Mouse (Mus musculus): Measurements from ENCODE around the gene Ryr3. TPM values are rescaled to one million over a fixed set of nuclear protein-coding genes. Genes with fewer than 3 reads are reported as not detected.

Ryr3 gene
- polyA plus RNA-seq, 1 experiment from 2014 or later, result 4.3 TPM

GRCm38 (mm10) chr2:112910579-112910978 lies 306.3 kb downstream of the Ryr3 start:
- Histone ChIP-seq H3K9ac (no peak overlapping the region), H3K27ac (ENCODE audit: poor library complexity, severe bottlenecking) (no peak overlapping the region), H3K9me3 (replicated peaks) (no peaks in the 10 kb centered on the region), H3K4me3 (no peak overlapping the region), H3K4me1 (replicated peaks) (no peaks in the 10 kb centered on the region), H3K4me2 (no peak overlapping the region), H3K36me3 (no peaks in the 10 kb centered on the region), H3K27me3 (replicated peaks) (no peaks in the 10 kb centered on the region)
- 73% methylated on average over 4 of the region's 4 CpGs for WGBS
- ATAC-seq (ENCODE audit: insufficient number of reproducible peaks, low FRiP score), result no peak

GRCm38 (mm10) chr2:112909142-112909541 lies 307.8 kb downstream of the Ryr3 start:
- no peak overlapping the region for H3K4me2 ChIP-seq
- H3K4me1 ChIP-seq (replicated peaks), result no peaks in the 10 kb centered on the region
- no peaks in the 10 kb centered on the region for H3K9me3 ChIP-seq (replicated peaks)
- 79% methylated on average over 4 of the region's 4 CpGs for WGBS
- no peaks in the 10 kb centered on the region for H3K36me3 ChIP-seq
- no peaks in the 10 kb centered on the region for H3K27me3 ChIP-seq (replicated peaks)
- H3K27ac ChIP-seq (ENCODE audit: poor library complexity, severe bottlenecking), result no peak overlapping the region
- ATAC-seq (ENCODE audit: insufficient number of reproducible peaks, low FRiP score), result no peak
- H3K9ac ChIP-seq, result no peak overlapping the region
- H3K4me3 ChIP-seq, result no peak overlapping the region

DNA sequence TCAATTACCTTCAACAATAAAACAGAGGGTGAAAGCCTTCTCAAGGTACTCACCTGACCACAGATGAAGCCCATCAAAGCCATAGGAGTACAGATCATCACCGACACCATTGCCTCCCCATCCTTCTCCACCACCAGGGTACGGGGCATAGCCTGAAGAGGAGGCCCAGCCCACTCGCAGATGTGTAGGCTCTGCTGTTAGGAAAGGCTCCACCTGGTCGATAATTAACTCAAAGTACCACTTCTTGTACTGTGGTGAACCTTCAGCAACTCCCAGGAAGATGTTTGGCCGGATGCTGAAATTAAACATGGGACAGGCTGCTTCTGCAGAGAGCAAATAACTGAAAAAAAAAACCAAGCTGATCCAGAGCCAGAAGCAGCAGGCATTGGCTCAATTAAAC lies 316.1 kb downstream of the Ryr3 start:
- no peak for ATAC-seq (ENCODE audit: insufficient number of reproducible peaks, low FRiP score)
- Histone ChIP-seq H3K4me1 (replicated peaks) (no peaks in the 10 kb centered on the region), H3K4me3 (no peak overlapping the region), H3K27ac (ENCODE audit: poor library complexity, severe bottlenecking) (no peak overlapping the region), H3K4me2 (no peak overlapping the region), H3K36me3 (no peaks in the 10 kb centered on the region), H3K9ac (no peak overlapping the region), H3K9me3 (replicated peaks) (no peaks in the 10 kb centered on the region), H3K27me3 (replicated peaks) (no peaks in the 10 kb centered on the region)
- WGBS, result 71% methylated on average over 5 of the region's 5 CpGs

DNA sequence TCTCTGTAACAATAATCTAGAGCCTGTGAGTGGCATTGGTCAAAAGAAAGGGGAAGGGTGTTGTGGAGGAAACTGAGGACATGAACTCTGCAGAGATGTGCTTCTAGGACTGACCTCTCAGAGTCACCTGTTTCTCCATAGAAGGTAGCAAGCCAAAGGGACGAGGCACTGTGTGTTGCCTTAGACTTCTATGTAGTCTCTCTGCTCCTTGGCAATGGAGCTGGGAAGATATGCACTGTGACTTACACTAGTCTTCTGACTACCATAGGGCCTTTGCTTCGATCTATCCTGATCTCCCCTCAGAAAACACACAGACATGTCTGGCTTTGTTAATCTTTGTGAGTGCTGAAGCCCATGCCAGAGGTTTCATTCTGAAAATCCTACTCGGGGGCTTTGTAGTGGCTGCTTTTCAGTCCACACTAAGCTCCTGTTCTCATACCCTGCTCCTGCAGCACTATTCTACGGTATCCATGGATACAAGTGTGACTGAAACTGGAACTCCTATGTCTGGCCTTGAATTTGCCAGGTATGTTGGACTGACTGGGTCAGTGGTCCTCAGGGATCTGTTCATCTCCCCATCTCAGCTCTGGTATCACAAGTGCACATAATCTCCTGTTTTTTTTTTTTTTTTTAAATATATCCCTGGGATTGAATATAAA lies 332.3 kb downstream of the Ryr3 start:
- H3K4me2 ChIP-seq, result no peak overlapping the region
- WGBS, result 71% methylated on average over 4 of the region's 4 CpGs
- no peaks in the 10 kb centered on the region for H3K36me3 ChIP-seq
- no peak overlapping the region for H3K27ac ChIP-seq (ENCODE audit: poor library complexity, severe bottlenecking)
- no peak overlapping the region for H3K9ac ChIP-seq
- no peak for ATAC-seq (ENCODE audit: insufficient number of reproducible peaks, low FRiP score)
- H3K4me3 ChIP-seq, result no peak overlapping the region
- no peaks in the 10 kb centered on the region for H3K4me1 ChIP-seq (replicated peaks)
- H3K27me3 ChIP-seq (replicated peaks), result no peaks in the 10 kb centered on the region
- H3K9me3 ChIP-seq (replicated peaks), result no peaks in the 10 kb centered on the region

DNA sequence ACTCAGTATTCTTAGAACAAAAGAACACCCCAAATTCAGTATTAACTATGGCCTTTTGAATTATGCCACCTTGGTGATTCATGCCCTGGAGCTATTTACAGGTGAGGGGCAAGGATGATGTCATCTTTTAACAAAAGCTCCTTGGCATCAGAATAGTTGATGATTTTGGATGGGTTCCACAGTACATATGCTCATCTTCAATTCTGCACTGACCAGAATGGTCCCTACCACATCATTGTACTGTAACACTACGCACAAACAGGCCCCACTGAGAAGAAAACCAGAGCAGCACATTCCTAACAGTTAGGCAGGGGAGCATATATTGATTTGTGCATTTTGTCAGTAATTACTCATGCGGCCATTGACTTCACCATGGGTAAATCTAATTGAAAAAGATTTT lies 335.1 kb downstream of the Ryr3 start:
- Histone ChIP-seq H3K4me2 (no peak overlapping the region), H3K9me3 (replicated peaks) (no peaks in the 10 kb centered on the region), H3K27me3 (replicated peaks) (no peaks in the 10 kb centered on the region), H3K36me3 (no peaks in the 10 kb centered on the region), H3K9ac (no peak overlapping the region), H3K4me1 (replicated peaks) (no peaks in the 10 kb centered on the region), H3K4me3 (no peak overlapping the region), H3K27ac (ENCODE audit: poor library complexity, severe bottlenecking) (no peak overlapping the region)
- WGBS, result 83% methylated on average over 2 of the region's 2 CpGs
- ATAC-seq (ENCODE audit: insufficient number of reproducible peaks, low FRiP score), result no peak

DNA sequence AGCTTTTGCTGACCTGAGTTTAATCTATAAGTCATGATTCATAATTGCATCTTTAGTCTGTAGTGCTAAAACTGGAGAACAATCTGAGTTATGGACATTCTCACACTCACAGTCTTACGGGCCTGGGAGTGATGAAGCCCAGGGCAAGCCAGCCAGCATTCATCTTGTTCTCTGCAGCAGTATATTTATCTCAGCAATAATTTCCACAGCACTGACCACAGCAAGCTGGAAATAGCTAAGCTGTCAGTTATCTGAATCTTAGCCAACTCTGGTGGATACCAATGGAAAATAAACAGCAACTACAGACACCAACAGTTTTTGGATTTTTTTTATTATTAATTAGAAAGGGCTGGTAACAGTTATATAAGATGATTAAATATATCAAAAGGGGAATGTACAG lies 335.5 kb downstream of the Ryr3 start:
- Histone ChIP-seq H3K4me3 (no peak overlapping the region), H3K36me3 (no peaks in the 10 kb centered on the region), H3K4me2 (no peak overlapping the region), H3K27me3 (replicated peaks) (no peaks in the 10 kb centered on the region), H3K27ac (ENCODE audit: poor library complexity, severe bottlenecking) (no peak overlapping the region), H3K9ac (no peak overlapping the region), H3K9me3 (replicated peaks) (no peaks in the 10 kb centered on the region), H3K4me1 (replicated peaks) (no peaks in the 10 kb centered on the region)
- WGBS, result 67% methylated on average over 1 of the region's 1 CpGs
- no peak for ATAC-seq (ENCODE audit: insufficient number of reproducible peaks, low FRiP score)

GRCm38 (mm10) chr2:112877404-112877803 lies 339.5 kb downstream of the Ryr3 start:
- no peak overlapping the region for H3K27ac ChIP-seq (ENCODE audit: poor library complexity, severe bottlenecking)
- no peak overlapping the region for H3K4me2 ChIP-seq
- H3K9me3 ChIP-seq (replicated peaks), result no peaks in the 10 kb centered on the region
- H3K4me3 ChIP-seq, result no peak overlapping the region
- 73% methylated on average over 3 of the region's 3 CpGs for WGBS
- H3K36me3 ChIP-seq, result no peaks in the 10 kb centered on the region
- no peak overlapping the region for H3K9ac ChIP-seq
- H3K27me3 ChIP-seq (replicated peaks), result no peaks in the 10 kb centered on the region
- ATAC-seq (ENCODE audit: insufficient number of reproducible peaks, low FRiP score), result no peak
- no peaks in the 10 kb centered on the region for H3K4me1 ChIP-seq (replicated peaks)

DNA sequence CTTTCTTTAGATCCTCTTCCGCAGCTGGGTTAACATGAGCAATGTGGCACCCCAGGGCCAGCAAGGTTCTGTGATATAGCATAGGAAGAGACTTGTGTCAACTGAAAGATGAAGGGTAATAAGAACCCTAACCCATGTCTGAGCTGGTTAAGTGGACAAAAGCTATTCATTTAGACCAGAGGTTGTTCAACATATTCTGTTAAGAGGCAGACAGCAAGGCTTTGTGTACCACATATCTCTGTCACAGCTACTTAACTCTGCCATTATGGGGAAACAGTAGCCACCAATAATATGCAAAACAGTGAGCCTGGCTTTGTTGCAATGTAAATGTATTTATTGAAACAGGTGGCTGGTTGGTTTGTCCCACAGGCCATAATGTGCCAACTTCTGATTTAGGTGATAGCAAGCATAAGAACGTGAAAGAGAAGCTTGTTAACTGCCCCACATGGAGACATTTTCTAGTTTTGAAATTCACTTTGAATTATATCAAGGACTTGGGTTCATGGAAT lies 350.8 kb downstream of the Ryr3 start:
- no peaks in the 10 kb centered on the region for H3K36me3 ChIP-seq
- WGBS, result 72% methylated on average over 2 of the region's 2 CpGs

GRCm38 (mm10) chr2:112861792-112862191 lies 355.1 kb downstream of the Ryr3 start:
- no peak for ATAC-seq (ENCODE audit: insufficient number of reproducible peaks, low FRiP score)

More for the DNA sequence above, 350.8 kb downstream of the Ryr3 start:
- H3K9ac ChIP-seq, result no peak overlapping the region
- no peak overlapping the region for H3K4me3 ChIP-seq
- no peak overlapping the region for H3K27ac ChIP-seq (ENCODE audit: poor library complexity, severe bottlenecking)
- H3K27me3 ChIP-seq (replicated peaks), result no peaks in the 10 kb centered on the region
- H3K4me2 ChIP-seq, result no peak overlapping the region
- ATAC-seq (ENCODE audit: insufficient number of reproducible peaks, low FRiP score), result no peak
- H3K9me3 ChIP-seq (replicated peaks), result no peaks in the 10 kb centered on the region
- H3K4me1 ChIP-seq (replicated peaks), result no peaks in the 10 kb centered on the region

GRCm38 (mm10) chr2:112845583-112846512 lies 371.0 kb downstream of the Ryr3 start:
- no peaks in the 10 kb centered on the region for H3K4me1 ChIP-seq (replicated peaks)
- no peak overlapping the region for H3K27ac ChIP-seq (ENCODE audit: poor library complexity, severe bottlenecking)
- ATAC-seq (ENCODE audit: insufficient number of reproducible peaks, low FRiP score), result no peak
- 65% methylated on average over 4 of the region's 4 CpGs for WGBS
- no peaks in the 10 kb centered on the region for H3K36me3 ChIP-seq
- no peak overlapping the region for H3K9ac ChIP-seq
- H3K27me3 ChIP-seq (replicated peaks), result no peaks in the 10 kb centered on the region
- no peak overlapping the region for H3K4me3 ChIP-seq
- H3K4me2 ChIP-seq, result no peak overlapping the region
- 0 out of 2 replicates have a peak, but pooled peaks cover 5% of the 10 kb centered on the region for H3K9me3 ChIP-seq (replicated peaks)

More at GRCm38 (mm10) chr2:112861792-112862191, 355.1 kb downstream of the Ryr3 start:
- Histone ChIP-seq H3K9me3 (replicated peaks) (no peaks in the 10 kb centered on the region), H3K4me3 (no peak overlapping the region), H3K9ac (no peak overlapping the region), H3K27me3 (replicated peaks) (no peaks in the 10 kb centered on the region), H3K4me1 (replicated peaks) (no peaks in the 10 kb centered on the region), H3K27ac (ENCODE audit: poor library complexity, severe bottlenecking) (no peak overlapping the region), H3K4me2 (no peak overlapping the region), H3K36me3 (no peaks in the 10 kb centered on the region)
- WGBS, result 88% methylated on average over 4 of the region's 4 CpGs

DNA sequence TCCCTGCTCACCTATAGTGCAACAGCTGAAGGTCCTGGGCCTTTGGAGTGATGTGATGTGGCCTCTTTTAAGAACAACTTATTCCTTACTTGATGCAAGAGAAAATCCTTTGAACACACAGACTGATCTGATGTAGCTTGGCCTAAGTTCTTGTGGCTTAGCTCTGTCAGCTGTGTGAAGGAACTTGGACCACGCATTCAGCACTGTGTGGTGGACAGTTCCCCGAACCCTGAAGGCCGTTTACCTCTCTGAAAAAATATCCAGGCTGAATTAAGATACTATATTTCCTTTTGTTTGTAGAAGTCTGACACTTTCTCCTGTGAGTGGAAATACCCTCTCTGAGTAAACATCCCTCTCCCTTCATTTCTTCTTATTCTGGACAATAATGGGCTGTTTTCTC lies 374.0 kb downstream of the Ryr3 start:
- H3K4me1 ChIP-seq (replicated peaks), result no peaks in the 10 kb centered on the region
- H3K4me2 ChIP-seq, result no peak overlapping the region
- no peaks in the 10 kb centered on the region for H3K36me3 ChIP-seq
- no peak overlapping the region for H3K9ac ChIP-seq
- H3K4me3 ChIP-seq, result no peak overlapping the region
- no peaks in the 10 kb centered on the region for H3K27me3 ChIP-seq (replicated peaks)
- 15% methylated on average over 3 of the region's 3 CpGs for WGBS
- no peaks in the 10 kb centered on the region for H3K9me3 ChIP-seq (replicated peaks)
- H3K27ac ChIP-seq (ENCODE audit: poor library complexity, severe bottlenecking), result no peak overlapping the region
- no peak for ATAC-seq (ENCODE audit: insufficient number of reproducible peaks, low FRiP score)

All from heart, embryonic 12.5 days (tissue).